Mouse (Mus musculus): ENCODE measurements around the gene Auts2.
"Not testable (repeated sequence)": the region's sequence is repeated elsewhere in the genome, so short reads cannot be mapped to it uniquely, and the experiment has no call there.

Auts2 gene

GRCm38 (mm10) chr5:132543118-132544071 is at the start of gene Auts2:
Gene Auts2 (minus strand): TSS chr5:132543344.
- peak; percentile 14 for DNase-seq (ENCODE audit: low read depth)

GRCm38 (mm10) chr5:132591721-132592695 is 48.9 kb upstream of the Auts2 start:
- DNase-seq (ENCODE audit: low read depth) = no peak

GRCm38 (mm10) chr5:132579774-132580173 is 36.6 kb upstream of the Auts2 start:
- no peak for DNase-seq (ENCODE audit: low read depth)

- not testable (repeated sequence) for DNase-seq (ENCODE audit: low read depth)
These were observed 17.6 kb upstream of the Auts2 start for GRCm38 (mm10) chr5:132560771-132561170.

- no peak for DNase-seq (ENCODE audit: low read depth)
These were observed 2.6 kb upstream of the Auts2 start for GRCm38 (mm10) chr5:132545761-132546160.

DNA sequence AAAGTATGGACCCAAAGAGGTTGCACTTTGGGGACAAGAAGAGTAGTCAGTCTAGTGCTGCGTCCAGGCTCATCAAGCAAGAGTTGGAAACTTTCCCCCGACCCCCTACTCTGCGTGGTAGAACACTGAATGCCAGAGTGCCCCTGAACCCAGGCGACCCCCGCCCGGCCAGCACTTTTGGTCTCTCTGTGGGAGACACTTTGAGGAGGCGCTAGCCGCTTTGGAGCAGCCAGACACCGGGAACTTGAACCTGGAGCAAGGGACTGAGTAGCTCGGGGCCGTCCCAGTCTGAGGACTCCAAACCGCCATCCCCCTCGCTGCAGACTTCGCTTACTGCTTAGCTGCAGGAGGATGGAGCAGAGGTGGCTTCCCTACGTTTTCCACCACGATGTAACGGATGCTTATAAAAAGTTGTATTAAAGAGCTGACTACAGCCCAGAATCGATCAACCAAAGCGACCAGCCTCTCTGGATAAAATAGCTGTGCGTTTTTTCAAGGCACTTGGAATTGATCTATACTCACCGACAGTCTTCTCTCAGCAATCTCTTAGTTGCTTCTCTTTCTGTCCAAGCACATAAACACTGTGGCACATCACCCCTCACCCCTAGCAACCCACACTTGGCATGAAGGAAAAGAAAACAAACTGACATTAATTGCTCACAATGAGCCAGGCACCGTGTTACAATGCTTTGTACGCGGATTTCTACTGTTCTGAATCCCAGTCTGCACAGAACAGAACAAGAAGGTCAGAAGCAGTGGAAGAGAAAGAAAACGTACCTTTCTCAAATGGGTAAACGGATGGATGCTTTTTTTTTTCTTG is 1.2 kb upstream of the Auts2 start:
- no peak for DNase-seq (ENCODE audit: low read depth)

GRCm38 (mm10) chr5:132542381-132543020 is 643 bp downstream of the Auts2 start:
- DNase-seq (ENCODE audit: low read depth) = no peak

DNA sequence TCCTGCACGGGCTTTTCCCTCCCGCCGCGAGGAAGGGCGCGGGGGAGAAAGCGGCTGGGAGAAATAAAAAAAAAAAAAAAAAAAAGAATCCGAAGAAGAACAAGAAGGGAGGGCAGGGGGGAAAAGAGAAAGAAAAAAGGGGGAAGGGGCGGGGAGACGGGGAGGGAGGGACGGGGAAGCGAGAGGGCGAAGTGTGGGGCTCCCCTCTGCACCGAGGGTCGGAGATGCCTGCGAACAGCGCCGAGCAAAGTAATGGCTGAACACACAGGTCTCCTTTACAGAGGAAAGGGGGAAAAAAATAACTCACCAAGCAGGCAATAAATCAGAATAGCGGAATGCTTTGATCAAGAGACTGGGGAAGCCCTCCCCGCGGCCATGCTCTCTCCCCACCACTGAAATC is 1.2 kb downstream of the Auts2 start:
- no peak for DNase-seq (ENCODE audit: low read depth)

GRCm38 (mm10) chr5:132541371-132541931 is 1.7 kb downstream of the Auts2 start:
- no peak for DNase-seq (ENCODE audit: low read depth)

DNA sequence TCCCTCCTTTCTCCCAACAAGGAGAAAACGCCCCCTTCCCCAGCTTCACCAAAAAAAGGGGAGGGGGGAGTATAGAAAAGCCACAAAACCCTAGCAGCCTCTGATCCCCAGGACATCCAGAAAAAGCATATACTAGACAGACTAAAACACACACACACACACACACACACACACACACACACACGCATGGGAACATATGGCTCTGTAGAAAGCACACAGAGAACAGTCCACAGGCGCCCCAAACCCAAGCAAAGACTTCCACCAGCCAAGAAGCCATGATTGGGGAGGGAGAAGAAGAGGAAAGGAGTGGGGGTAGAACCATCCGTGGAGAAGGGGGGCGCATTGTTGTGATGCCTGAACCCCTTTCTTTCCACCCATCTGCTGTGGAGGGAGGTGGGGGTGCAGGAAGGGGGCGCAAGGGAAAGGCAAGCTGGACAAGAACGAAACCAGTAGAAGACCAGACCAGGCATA is 2.3 kb downstream of the Auts2 start:
- DNase-seq (ENCODE audit: low read depth) = no peak

DNA sequence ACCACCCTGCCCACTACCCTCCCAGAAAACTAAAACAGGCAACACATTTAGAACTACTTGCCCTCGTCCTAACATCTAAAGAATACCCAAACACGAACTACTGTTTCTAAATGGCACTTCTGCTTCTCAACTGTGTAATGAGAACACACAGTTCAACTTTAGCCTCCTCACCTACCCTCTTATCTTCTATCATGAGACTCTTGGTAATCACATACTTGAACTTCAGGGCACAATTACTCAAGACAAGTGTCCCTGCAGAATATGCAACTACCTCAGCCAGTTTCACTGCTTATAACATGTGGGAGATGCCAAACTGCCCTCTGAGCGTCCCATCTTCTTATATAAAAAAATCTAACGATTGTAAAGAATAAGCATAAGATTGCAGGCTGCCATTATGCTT is 5.7 kb downstream of the Auts2 start:
- DNase-seq (ENCODE audit: low read depth) = no peak

DNA sequence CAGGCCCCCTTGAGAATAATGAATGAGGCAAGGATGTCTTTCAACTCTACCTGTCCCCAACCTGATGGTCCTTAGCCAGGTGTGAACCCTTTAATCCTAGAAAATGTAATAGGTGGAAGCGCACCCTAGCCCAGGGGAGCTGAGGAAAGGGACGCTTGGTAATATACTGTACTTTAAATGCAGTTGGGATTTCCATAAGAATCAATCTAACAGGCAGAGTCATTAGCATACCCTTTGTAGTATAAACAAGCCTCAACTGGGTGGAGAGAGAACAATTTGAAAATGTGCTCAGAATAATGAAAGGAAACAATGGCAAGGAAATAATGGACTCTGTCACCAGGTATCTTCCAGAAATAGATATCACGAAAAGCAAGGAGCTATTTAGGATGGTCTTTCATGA is 16.7 kb downstream of the Auts2 start:
- no peak for DNase-seq (ENCODE audit: low read depth)

DNA sequence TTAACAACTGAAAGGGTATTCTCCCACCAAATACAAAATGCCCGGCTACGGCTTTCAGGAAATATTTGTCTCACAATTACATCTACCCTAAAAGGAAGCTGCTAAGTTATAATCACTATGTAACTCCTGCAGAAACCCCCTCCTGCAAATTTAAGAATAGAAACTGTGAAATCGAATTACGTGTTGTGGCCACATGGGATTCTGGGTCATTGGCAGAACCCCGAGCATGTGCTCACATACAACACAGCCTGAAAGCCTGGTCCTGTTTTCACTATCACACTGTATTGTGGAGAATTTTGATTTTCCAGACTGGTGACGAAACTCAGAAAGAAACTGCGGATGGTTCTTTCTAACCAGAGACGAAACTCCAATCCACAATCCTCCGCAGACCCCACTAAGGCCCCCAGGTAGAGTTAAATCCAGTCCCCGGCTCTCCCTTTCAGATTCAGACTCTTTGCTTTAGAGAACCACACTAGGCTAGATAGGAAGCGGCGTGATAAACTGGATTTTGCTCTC is 21.7 kb downstream of the Auts2 start:
- no peak for DNase-seq (ENCODE audit: low read depth)

- no peak for DNase-seq (ENCODE audit: low read depth)
These were observed 25.3 kb downstream of the Auts2 start for GRCm38 (mm10) chr5:132517879-132518278.

DNA sequence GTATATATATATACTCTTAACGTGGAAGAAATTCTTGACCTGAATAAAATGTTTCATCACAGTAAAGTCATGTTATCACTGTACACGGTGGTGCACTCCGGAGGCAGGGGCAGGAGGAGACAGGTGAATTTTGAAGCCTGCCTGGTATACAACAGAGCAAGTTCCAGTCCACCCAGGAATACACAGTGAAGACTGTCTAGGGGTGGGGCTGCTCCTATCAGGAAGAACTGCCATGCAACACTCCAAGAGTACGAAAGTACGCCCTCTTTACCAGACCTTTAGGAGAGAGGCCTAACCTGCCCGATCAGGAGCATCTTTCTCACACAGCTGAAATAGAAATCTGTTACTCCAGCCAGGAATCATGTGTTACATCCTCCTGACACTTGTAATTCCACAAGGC is 28.6 kb downstream of the Auts2 start:
- no peak for DNase-seq (ENCODE audit: low read depth)

DNA sequence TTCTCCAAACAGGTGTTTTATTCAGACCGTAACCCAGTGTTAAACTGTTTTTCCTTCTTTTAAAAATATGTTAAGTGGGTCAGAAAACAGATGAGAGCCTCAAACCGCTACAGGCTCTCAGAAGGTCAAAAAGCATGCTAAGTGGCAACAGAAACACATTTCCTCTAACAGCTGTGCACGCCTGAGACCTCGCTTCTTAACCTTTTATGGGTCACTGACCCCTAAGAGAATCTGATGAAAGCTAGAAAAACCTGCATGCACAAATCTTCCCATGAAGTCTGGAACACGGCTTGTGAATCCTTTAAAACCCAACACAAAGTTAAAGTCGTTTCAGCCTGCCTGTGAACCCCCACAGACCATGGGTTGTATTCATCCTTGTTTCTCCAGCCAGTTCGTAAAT is 29.9 kb downstream of the Auts2 start:
- DNase-seq (ENCODE audit: low read depth) = no peak

DNA sequence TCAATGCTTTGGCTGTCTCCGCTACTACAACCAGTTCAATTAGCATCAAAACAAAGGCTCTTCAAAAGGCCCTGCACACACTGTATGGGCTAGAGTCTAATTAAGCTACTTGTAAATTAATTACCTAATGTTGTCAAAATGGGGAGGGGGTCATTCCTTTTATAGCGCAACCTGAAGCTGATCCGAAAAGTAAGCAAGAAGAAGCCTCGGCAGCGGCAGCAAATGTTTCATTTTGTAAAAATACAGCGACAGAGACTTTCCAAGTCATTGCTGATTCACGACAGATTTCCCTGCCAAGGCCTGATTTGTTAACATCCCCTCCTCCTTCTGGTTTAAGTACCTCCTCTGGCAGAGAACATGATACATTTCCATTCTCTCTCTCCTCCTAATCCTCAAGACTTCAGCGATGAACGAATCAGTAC is 33.7 kb downstream of the Auts2 start:
- DNase-seq (ENCODE audit: low read depth) = no peak

DNA sequence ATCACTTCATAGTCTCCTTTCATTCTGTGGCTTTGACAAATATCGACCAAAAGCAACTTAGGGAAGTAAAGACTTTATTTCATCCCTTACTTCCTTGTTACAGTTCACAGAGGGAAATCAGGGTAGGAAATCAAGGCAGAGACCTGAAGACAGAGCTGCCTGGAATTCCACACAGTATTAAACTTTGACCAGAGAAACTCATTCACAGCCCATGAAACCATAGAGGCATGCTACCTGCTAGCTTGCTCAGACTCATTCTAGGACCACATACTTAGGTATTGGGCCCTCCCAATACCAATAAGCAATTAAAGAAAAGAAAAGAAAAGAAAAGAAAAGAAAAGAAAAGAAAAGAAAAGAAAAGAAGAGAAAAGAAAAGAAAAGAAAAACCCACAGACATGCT is 38.3 kb downstream of the Auts2 start:
- DNase-seq (ENCODE audit: low read depth) = no peak

DNA sequence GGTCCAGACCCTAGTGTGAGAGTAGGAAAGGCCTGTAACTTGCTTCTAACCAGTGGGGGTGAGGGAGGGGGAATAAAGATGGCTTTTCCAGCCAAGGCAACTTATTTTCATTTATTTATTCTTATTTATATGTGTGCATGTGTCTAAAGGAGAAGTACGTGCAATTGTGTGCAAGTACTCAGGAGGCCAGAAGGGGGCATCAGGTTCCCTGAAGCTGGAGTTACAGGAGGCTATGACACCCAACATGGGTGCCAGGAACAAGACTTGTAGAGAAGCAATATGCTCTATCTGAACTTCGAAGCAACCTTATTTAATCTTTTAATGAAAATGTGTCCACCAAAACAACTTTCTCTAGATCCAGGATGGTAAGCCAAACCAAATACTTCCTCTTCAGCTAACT is 39.7 kb downstream of the Auts2 start:
- DNase-seq (ENCODE audit: low read depth) = no peak

- DNase-seq (ENCODE audit: low read depth) = no peak
These were observed 41.1 kb downstream of the Auts2 start for GRCm38 (mm10) chr5:132502036-132502435.

GRCm38 (mm10) chr5:132500817-132501231 is 42.3 kb downstream of the Auts2 start:
- DNase-seq (ENCODE audit: low read depth) = no peak

Measured in c-Kit-positive CD71-positive TER-119-negative erythroid progenitor cells, embryonic 14.5 days (primary cell).